Mouse (Mus musculus) gastrocnemius, postnatal 25 days (tissue): ENCODE measurements around the gene Sarm1. TPM values are rescaled to one million over a fixed set of nuclear protein-coding genes. Genes with fewer than 3 reads are reported as not detected.

Source experiments
- total RNA-seq, 2 experiments: library from RNA; stranded (reverse); gene quantifications; 1 replicate in 1 of 2; 2 replicates in 1 of 2; pipeline ENCODE4 v1.2.3; 2021

Gene Sarm1
- total RNA-seq, 2 experiments from 2014 or later: 0.67 to 1.00 TPM

Other genes with a start within 250 kb of the Sarm1 start
- 100 to 1,000 TPM; 206 to 226 TPM for gene 2610507B11Rik, start 236.0 kb downstream of the Sarm1 start, total RNA-seq
- 1 to 10 TPM in 1 of 2 experiments, under 1 TPM in 1; 0.82 to 1.4 TPM for gene BC030499, start 206.9 kb downstream of the Sarm1 start, total RNA-seq
- 1 to 10 TPM; 3.1 to 4.2 TPM for gene Spag5, start 196.2 kb downstream of the Sarm1 start, total RNA-seq
- 1 to 10 TPM; 2.5 to 2.6 TPM for gene Aldoc, start 174.8 kb downstream of the Sarm1 start, total RNA-seq
- gene Pigs, start 169.3 kb downstream of the Sarm1 start, total RNA-seq: 10 to 100 TPM; 18.3 to 20.4 TPM
- 10 to 100 TPM in 1 of 2 experiments, 1 to 10 TPM in 1; 8.4 to 10.5 TPM for gene Unc119, start 154.3 kb downstream of the Sarm1 start, total RNA-seq
- not detected for gene Foxn1, start 111.2 kb downstream of the Sarm1 start, total RNA-seq
- gene Slc13a2, start 75.5 kb downstream of the Sarm1 start, total RNA-seq: not detected
- gene Slc46a1, start 32.1 kb downstream of the Sarm1 start, total RNA-seq: 1 to 10 TPM; 1.4 to 1.5 TPM
- gene Vtn, start 1.3 kb upstream of the Sarm1 start, total RNA-seq: 10 to 100 TPM; 11.0 to 12.5 TPM
- gene Sebox, start 5.7 kb upstream of the Sarm1 start, total RNA-seq: not detected
- 10 to 100 TPM; 12.3 to 13.6 TPM for gene Tmem199, start 14.4 kb upstream of the Sarm1 start, total RNA-seq
- 100 to 1,000 TPM in 1 of 2 experiments, 10 to 100 TPM in 1; 97.5 to 106 TPM for gene Poldip2, start 14.4 kb upstream of the Sarm1 start, total RNA-seq
- gene Tnfaip1, start 38.6 kb upstream of the Sarm1 start, total RNA-seq: 10 to 100 TPM; 35.9 to 38.0 TPM
- 10 to 100 TPM; 21.4 to 21.7 TPM for gene Ift20, start 38.6 kb upstream of the Sarm1 start, total RNA-seq
- gene Tmem97, start 53.0 kb upstream of the Sarm1 start, total RNA-seq: 1 to 10 TPM; 3.2 to 3.7 TPM
- gene Nlk, start 199.6 kb upstream of the Sarm1 start, total RNA-seq: 1 to 10 TPM; 5.6 to 5.7 TPM